Mouse (Mus musculus) embryonic fibroblast, embryonic 13.5 days (primary cell): ENCODE data around the gene Tmem132c. TPM values are rescaled to one million over a fixed set of nuclear protein-coding genes. Genes with fewer than 3 reads are reported as not detected.

Experiments used
- H3K27ac ChIP-seq: 2 replicates; pipeline ENCODE4 v1.5.1; 2012; ENCODE audit warnings: low read length, control low read depth, inconsistent platforms; ENCODE audit not compliant: insufficient read depth
- H3K4me1 ChIP-seq: 2 replicates; pipeline ENCODE4 v1.6.1; 2011; ENCODE audit warnings: low read length; ENCODE audit not compliant: control insufficient read depth, insufficient read depth
- H3K4me3 ChIP-seq: 2 replicates; pipeline ENCODE4 v1.5.1; 2011; ENCODE audit warnings: mild to moderate bottlenecking, control low read depth, low read length; ENCODE audit not compliant: insufficient read depth
- CTCF ChIP-seq: IDR thresholded peaks from 2 replicates; pipeline ENCODE4 v1.5.1; 2011; ENCODE audit warnings: mild to moderate bottlenecking, control low read depth, low read length, moderate library complexity, borderline replicate concordance; ENCODE audit not compliant: insufficient read depth
- POLR2A ChIP-seq: IDR thresholded peaks from 2 replicates; pipeline ENCODE4 v1.6.1; 2011; ENCODE audit warnings: low read depth, mild to moderate bottlenecking, control low read depth, low read length, moderate library complexity
- polyA plus RNA-seq: library from polyadenylated mRNA; stranded (reverse); fragments of >200 nt; gene quantifications from 2 replicates; pipeline ENCODE4 v1.2.4, GENCODE M21; 2011; ENCODE audit warnings: low read depth; ENCODE audit not compliant: missing spikeins, insufficient read length

The Tmem132c gene
- 0.35 TPM in 2 replicates for polyA plus RNA-seq

DNA sequence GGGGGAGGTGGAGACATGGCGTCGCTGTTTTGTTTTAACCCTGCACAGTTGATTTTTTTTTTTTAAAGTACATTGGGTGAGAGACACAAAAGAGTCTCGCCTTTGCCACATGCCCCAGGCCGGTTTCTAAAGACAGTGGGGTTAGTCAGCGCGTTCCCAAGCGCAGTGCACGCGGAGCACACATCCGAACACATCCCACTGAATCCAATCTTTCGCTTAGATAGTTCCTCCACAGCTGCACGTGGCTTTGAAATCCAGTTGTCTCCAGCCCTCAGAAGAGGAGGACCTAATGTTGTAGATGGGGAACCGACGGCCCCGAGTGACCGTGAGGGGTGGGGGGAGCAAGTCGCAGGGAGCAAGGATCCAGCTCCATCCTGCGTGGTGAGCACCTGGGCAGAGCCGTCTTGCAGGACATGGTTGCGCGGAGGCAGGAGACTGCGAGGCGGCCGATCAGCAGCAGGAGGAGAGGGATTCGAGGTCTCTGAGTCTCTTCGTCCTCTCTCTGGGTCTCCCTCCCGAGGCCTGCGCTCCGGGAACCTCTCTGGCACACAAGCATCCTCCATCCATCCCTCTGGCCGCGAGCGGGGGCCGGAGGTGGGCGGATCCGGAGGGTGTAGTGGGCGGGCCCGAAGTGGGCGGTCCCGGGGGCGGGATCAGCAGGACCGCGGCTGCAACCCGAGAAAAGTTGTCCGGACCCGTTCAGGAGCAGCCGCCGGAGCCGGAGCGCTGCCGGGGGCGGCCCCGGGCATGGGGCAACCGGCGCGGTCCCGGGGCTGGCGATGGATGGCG is at the start of gene Tmem132c:
Gene Tmem132c (plus strand): TSS at position 673 of the 789 bp plus-strand sequence.
- no peak within 1 kb of the TSS for H3K27ac ChIP-seq
- H3K4me3 ChIP-seq: peak within 1 kb of the TSS; percentile 26
- no peak for TF ChIP-seq CTCF
- no peak for TF ChIP-seq POLR2A
- no peaks in the 10 kb centered on the region for H3K4me1 ChIP-seq

DNA sequence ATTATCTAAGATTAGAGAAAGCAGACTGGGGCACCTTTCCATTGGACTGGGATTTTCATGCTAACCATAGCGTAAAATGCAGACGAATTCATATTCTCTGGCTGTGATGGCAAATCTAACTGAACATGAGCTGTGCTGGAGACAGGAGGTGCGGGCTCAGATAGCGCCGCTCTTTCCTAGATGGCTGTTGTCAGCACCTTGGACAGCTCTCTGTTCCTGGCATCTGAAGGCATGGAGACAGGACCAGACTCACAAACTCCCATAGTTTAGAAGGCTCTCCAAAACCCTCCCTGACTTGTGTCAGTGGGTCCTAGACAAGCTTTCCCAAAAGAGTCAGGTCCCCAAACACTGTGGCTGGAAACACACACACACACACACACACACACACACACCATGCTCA is 49.7 kb upstream of the Tmem132c start:
- Histone ChIP-seq H3K27ac (no peak overlapping the region), H3K4me3 (no peak overlapping the region), H3K4me1 (no peaks in the 10 kb centered on the region)
- no peak for TF ChIP-seq POLR2A
- no peak for TF ChIP-seq CTCF

DNA sequence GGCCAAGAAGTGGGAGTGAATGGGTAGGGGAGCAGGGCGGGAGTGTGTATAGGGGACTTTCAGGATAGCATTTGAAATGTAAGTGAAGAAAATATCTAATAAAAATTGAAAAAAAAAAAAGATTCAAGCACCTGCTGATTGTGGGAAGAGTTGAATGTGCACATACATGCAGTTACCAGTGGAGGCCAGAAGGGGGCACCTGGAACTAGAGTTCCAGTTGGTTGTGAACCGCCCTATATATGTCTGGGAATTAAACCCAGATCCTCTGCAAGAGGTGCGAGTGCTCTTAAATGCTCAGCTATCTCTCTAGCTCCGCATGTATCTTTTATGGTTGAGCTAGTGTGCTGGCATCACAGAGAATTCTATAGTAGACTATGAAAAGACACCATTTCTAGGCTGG is 42.8 kb upstream of the Tmem132c start:
- H3K4me3 ChIP-seq: no peak overlapping the region

GRCm38 (mm10) chr5:127204881-127205280 is 36.7 kb upstream of the Tmem132c start:
- Histone ChIP-seq H3K4me3 (no peak overlapping the region), H3K27ac (no peak overlapping the region), H3K4me1 (no peaks in the 10 kb centered on the region)
- no peak for TF ChIP-seq CTCF
- TF ChIP-seq POLR2A: no peak

More for the DNA sequence above, 42.8 kb upstream of the Tmem132c start:
- Histone ChIP-seq H3K27ac (no peak overlapping the region), H3K4me1 (no peaks in the 10 kb centered on the region)
- TF ChIP-seq CTCF (no peak), POLR2A (no peak)

GRCm38 (mm10) chr5:127216389-127216788 is 25.2 kb upstream of the Tmem132c start:
- no peak for TF ChIP-seq CTCF
- TF ChIP-seq POLR2A: no peak
- H3K4me1 ChIP-seq: no peaks in the 10 kb centered on the region
- H3K4me3 ChIP-seq: no peak overlapping the region
- no peak overlapping the region for H3K27ac ChIP-seq

- TF ChIP-seq POLR2A (no peak), CTCF (no peak)
- no peaks in the 10 kb centered on the region for H3K4me1 ChIP-seq
- H3K27ac ChIP-seq: no peak overlapping the region
- H3K4me3 ChIP-seq: no peak overlapping the region
Observed at GRCm38 (mm10) chr5:127217725-127218124, 23.9 kb upstream of the Tmem132c start.

DNA sequence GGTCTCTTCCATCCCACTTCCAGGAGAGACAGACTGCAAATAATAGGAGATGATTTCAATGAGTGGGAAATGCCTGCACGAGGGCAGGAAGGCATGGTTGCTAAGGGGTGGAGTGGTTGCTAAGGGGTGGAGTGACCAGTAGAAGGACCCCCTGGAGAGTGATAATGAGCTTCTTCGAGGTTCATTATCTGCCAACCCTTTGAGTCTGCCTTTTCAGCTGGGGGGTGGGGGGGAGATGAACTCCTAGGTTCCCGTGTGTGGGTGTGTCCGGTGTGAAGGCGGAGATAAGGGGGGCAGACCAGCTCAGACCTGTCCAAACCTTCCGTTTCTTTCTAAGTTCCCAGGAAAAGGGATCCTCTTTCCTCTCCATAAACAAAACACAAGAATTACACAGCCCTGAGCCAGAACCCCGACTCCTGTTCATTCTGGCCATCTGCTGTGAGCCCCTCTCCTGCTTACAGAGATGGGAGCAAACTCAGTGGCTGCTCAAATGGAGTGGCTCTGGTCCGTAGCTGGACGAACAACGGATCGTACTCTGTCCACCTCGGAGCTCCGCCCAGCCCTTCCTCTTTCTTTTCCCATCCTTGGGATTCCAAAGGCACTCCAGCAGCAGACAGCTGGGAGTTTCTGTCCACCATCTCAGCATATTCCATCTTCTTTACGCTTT is 13.5 kb upstream of the Tmem132c start:
- Histone ChIP-seq H3K4me1 (no peaks in the 10 kb centered on the region), H3K27ac (no peak overlapping the region), H3K4me3 (no peak overlapping the region)
- TF ChIP-seq POLR2A (no peak), CTCF (no peak)

DNA sequence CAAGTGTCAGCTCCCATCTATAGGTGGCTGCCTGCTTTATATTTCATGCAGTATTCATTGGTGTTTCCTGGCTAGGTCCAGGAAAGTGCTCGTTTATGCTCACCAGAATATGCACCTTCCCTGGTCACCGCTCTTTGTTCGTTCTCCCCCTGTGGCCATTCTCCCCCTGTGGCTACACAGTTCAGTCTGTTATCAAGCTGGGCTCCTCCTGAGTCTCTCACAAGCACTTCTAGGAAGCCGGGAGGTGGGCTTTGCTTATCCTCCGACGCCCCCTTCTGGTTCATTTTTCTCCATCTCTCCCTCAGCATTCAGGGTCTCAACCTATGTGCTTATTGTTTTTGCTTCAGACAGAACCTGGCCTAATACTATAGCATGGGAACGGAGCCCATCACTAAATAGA is 6.9 kb upstream of the Tmem132c start:
- TF ChIP-seq CTCF (no peak), POLR2A (no peak)
- H3K4me3 ChIP-seq: no peak overlapping the region
- no peaks in the 10 kb centered on the region for H3K4me1 ChIP-seq
- H3K27ac ChIP-seq: no peak overlapping the region

DNA sequence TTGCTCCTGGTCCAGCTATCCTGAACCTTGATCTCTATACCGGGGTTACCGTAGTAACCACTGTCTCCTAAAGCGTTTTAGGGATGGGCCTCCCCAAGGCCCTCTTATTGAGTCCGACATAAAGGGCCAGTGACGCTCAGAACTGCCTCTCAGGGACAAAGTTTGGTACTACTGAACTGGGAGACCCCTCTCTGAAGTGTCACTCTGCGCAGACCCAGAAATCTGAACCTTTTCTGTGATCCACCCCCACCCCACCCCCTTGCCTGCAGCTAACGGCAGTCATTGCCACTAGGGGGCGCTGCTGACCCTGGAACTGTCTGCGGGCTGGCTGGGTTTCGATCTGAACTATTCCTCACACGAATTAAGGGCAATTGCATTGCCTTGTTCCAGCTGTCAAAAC is 6.4 kb upstream of the Tmem132c start:
- TF ChIP-seq CTCF (peak; percentile 80), POLR2A (no peak)
- Histone ChIP-seq H3K4me3 (no peak overlapping the region), H3K4me1 (no peaks in the 10 kb centered on the region), H3K27ac (no peak overlapping the region)

- Histone ChIP-seq H3K4me1 (no peaks in the 10 kb centered on the region), H3K27ac (no peak overlapping the region), H3K4me3 (no peak overlapping the region)
- TF ChIP-seq CTCF (no peak), POLR2A (no peak)
Observed at GRCm38 (mm10) chr5:127239706-127240105, 1.9 kb upstream of the Tmem132c start.
